Mouse (Mus musculus) neural tube, embryonic 14.5 days (tissue): Measurements from ENCODE around the gene Cfap45. TPM values are rescaled to one million over a fixed set of nuclear protein-coding genes. Genes with fewer than 3 reads are reported as not detected.
A peak's percentile ranks its signal among the peaks of the same experiment; 100 is the strongest.

ENCODE experiments used
- ATAC-seq: fragments of 200-750 bp; cut with Nextera tagmentation; 2 replicates; pipeline ENCODE4 v1.8.0; 2017; ENCODE audit warnings: low read depth, mild to moderate bottlenecking, moderate TSS enrichment, moderate library complexity
- H3K27ac ChIP-seq: fragments of 300-500 bp; sonication (generic); 2 replicates; pipeline ENCODE4 v1.5.1; 2014; ENCODE audit warnings: low read depth, mild to moderate bottlenecking, control low read depth, low read length, moderate library complexity, mixed read lengths
- H3K27me3 ChIP-seq: fragments of 300-500 bp; sonication (generic); 2 replicates; pipeline ENCODE4 v1.6.1; 2014; ENCODE audit warnings: low read length; ENCODE audit not compliant: control insufficient read depth, insufficient read depth
- H3K36me3 ChIP-seq: fragments of 300-500 bp; sonication (generic); 2 replicates; pipeline ENCODE4 v1.6.1; 2014; ENCODE audit warnings: low read length, mixed read lengths; ENCODE audit not compliant: control insufficient read depth, insufficient read depth
- H3K4me1 ChIP-seq: fragments of 300-500 bp; sonication (generic); 2 replicates; pipeline ENCODE4 v1.6.1; 2014; ENCODE audit warnings: low read length; ENCODE audit not compliant: control insufficient read depth, insufficient read depth
- H3K4me2 ChIP-seq: fragments of 300-500 bp; sonication (generic); 2 replicates; pipeline ENCODE4 v1.6.1; 2014; ENCODE audit warnings: mild to moderate bottlenecking, low read depth, low read length, control low read depth
- H3K4me3 ChIP-seq: fragments of 300-500 bp; sonication (generic); 2 replicates; pipeline ENCODE4 v1.5.1; 2014; ENCODE audit warnings: low read depth, low read length, control low read depth, mixed read lengths
- H3K9ac ChIP-seq: fragments of 300-500 bp; sonication (generic); replicated peaks from 2 replicates; pipeline ENCODE4 v1.6.1; 2014; ENCODE audit warnings: low read depth, mild to moderate bottlenecking, control low read depth, low read length, mixed read lengths
- H3K9me3 ChIP-seq: fragments of 300-500 bp; sonication (generic); 2 replicates; pipeline ENCODE4 v1.6.1; 2016; ENCODE audit warnings: low read length; ENCODE audit not compliant: control insufficient read depth
- WGBS: fragments of 180-500 bp; shearing (Covaris S2); extraction: QIAGEN DNeasy Blood & Tissue Kit; methylation state at CpG from one replicate; pipeline ENCODE4 v1.1.7; 2014; 5-methylcytosine and 5-hydroxymethylcytosine counted together
- polyA plus RNA-seq: library from polyadenylated mRNA; unstranded; fragments of >200 nt; fragmentation: Nextera tagmentation; extraction: Ambion mirVana; gene quantifications from 2 replicates; pipeline ENCODE4 v1.2.1, GENCODE M21; 2014

Cfap45 gene
- polyA plus RNA-seq, 1 experiment from 2014 or later = 3.5 TPM

GRCm38 (mm10) chr1:172501371-172502144, 19.0 kb upstream of the Cfap45 start:
- peak overlapping the region; percentile 41 for H3K4me2 ChIP-seq
- peak; percentile 15 for ATAC-seq
- no peaks in the 10 kb centered on the region for H3K27me3 ChIP-seq
- H3K4me3 ChIP-seq = peak overlapping the region; percentile 37
- no peaks in the 10 kb centered on the region for H3K9me3 ChIP-seq
- H3K4me1 ChIP-seq = peaks cover 21% of the 10 kb centered on the region
- H3K27ac ChIP-seq = peak overlapping the region; percentile 31; the same call in 1 of the 2 replicates
- WGBS = 23% methylated on average over 13 of the region's 13 CpGs
- H3K9ac ChIP-seq = no peak overlapping the region
- H3K36me3 ChIP-seq = peaks cover 15% of the 10 kb centered on the region; the same call in 1 of the 2 replicates

GRCm38 (mm10) chr1:172502145-172503110, 18.2 kb upstream of the Cfap45 start:
- Histone ChIP-seq H3K9me3 (no peaks in the 10 kb centered on the region), H3K9ac (peak overlapping the region; percentile 17; the same call in 1 of the 2 replicates), H3K4me1 (peaks cover 21% of the 10 kb centered on the region), H3K27ac (peak overlapping the region; percentile 49; the same call in 1 of the 2 replicates), H3K27me3 (no peaks in the 10 kb centered on the region), H3K4me3 (peak overlapping the region; percentile 11; the same call in 1 of the 2 replicates), H3K36me3 (peaks cover 7% of the 10 kb centered on the region; the same call in 1 of the 2 replicates), H3K4me2 (peak overlapping the region; percentile 41)
- ATAC-seq = no peak; the same call in 1 of the 2 replicates
- WGBS = 13% methylated on average over 13 of the region's 13 CpGs

DNA sequence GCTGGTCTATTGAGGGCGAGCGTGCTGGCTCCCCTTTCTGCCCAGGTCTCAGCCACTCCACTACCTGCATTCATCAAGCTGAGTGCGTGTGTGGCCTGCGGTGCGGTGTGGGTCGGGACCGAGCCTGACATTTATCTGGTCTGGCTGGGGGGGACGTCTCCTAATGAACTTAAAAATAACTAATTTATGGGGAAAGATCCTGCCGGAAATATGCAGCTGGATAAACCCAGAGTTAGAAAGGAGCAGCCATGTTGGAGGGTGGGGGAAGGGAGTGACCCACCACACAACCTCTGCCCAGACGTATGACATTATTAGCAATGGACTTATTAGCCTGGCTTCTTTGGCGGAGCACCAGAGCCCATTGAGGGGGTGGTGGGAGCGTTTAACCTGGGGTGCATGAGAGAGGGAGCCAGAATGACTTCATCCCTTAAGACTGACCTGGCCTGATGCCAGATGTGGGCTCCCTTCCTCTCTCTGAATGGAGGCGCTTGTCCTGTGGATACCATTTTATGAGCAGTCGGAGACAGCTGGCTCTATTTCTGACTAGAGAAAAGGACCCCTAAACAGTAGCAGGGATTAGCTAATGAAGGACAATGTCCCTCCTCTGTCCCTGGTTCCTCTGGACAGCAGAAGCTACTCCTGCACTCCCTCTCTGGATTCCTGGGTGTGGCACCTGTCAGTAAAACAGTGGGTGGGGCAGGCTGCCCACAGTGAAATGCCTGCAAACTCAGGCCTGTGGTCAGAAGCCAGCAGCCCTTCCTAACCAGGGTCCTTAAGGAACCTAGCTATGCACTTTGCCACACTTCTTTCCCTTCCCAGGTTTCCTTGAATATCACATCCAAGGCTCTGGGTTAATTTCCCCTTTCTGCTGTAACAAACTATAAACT, 17.2 kb upstream of the Cfap45 start:
- Histone ChIP-seq H3K4me2 (peak overlapping the region; percentile 41), H3K27me3 (no peaks in the 10 kb centered on the region), H3K9ac (0 out of 2 replicates have a peak overlapping the region, but pooled peaks have one; percentile 1), H3K4me3 (0 out of 2 replicates have a peak overlapping the region, but pooled peaks have one; percentile 11), H3K27ac (peak overlapping the region; percentile 49; the same call in 1 of the 2 replicates), H3K4me1 (peaks cover 21% of the 10 kb centered on the region), H3K36me3 (no peaks in the 10 kb centered on the region), H3K9me3 (no peaks in the 10 kb centered on the region)
- ATAC-seq = peak; percentile 26; the same call in 1 of the 2 replicates
- WGBS = 21% methylated on average over 14 of the region's 14 CpGs

GRCm38 (mm10) chr1:172504756-172505155, 15.8 kb upstream of the Cfap45 start:
- Histone ChIP-seq H3K9ac (no peak overlapping the region), H3K27me3 (no peaks in the 10 kb centered on the region), H3K4me3 (no peak overlapping the region), H3K4me2 (no peak overlapping the region), H3K27ac (no peak overlapping the region), H3K4me1 (peaks cover 21% of the 10 kb centered on the region), H3K36me3 (no peaks in the 10 kb centered on the region), H3K9me3 (no peaks in the 10 kb centered on the region)
- ATAC-seq = no peak
- 68% methylated on average over 8 of the region's 8 CpGs for WGBS

- no peaks in the 10 kb centered on the region for H3K9me3 ChIP-seq
- no peak overlapping the region for H3K27ac ChIP-seq
- WGBS = 60% methylated on average over 5 of the region's 5 CpGs
- no peak overlapping the region for H3K4me2 ChIP-seq
- no peak overlapping the region for H3K4me3 ChIP-seq
- no peak for ATAC-seq
- no peaks in the 10 kb centered on the region for H3K27me3 ChIP-seq
- H3K4me1 ChIP-seq = peaks cover 19% of the 10 kb centered on the region
- no peak overlapping the region for H3K9ac ChIP-seq
- H3K36me3 ChIP-seq = no peaks in the 10 kb centered on the region
Measured at GRCm38 (mm10) chr1:172507001-172507400, 13.6 kb upstream of the Cfap45 start.

DNA sequence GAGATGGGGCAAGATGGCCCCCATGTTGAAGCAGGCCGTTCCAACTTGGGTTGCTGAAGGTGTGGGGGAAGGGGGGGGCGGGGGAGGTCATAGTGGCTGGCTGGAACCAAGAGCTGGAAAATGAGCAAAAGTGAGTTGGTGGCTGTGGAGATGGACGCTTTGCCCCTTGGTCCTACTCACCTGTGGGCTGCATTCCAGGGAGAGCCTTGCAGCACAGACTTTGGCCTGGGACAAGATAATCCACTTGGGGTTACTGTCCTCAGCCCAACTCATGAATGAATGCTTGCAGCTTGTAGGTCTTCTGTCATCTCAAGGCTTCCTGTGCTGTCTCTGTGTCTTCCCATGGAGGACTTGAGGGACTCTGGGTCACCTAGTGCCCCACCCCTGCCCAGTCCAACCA, 12.9 kb upstream of the Cfap45 start:
- Histone ChIP-seq H3K4me1 (peaks cover 14% of the 10 kb centered on the region), H3K9ac (no peak overlapping the region), H3K27me3 (no peaks in the 10 kb centered on the region), H3K4me3 (no peak overlapping the region), H3K4me2 (no peak overlapping the region), H3K27ac (no peak overlapping the region), H3K9me3 (no peaks in the 10 kb centered on the region), H3K36me3 (no peaks in the 10 kb centered on the region)
- no peak for ATAC-seq
- WGBS = 88% methylated on average over 3 of the region's 3 CpGs

GRCm38 (mm10) chr1:172508172-172508571, 12.4 kb upstream of the Cfap45 start:
- Histone ChIP-seq H3K9ac (no peak overlapping the region), H3K27ac (no peak overlapping the region), H3K9me3 (no peaks in the 10 kb centered on the region), H3K4me1 (peaks cover 11% of the 10 kb centered on the region; the same call in 1 of the 2 replicates), H3K4me3 (no peak overlapping the region), H3K27me3 (no peaks in the 10 kb centered on the region), H3K36me3 (no peaks in the 10 kb centered on the region), H3K4me2 (no peak overlapping the region)
- no peak for ATAC-seq
- 54% methylated on average over 2 of the region's 2 CpGs for WGBS

GRCm38 (mm10) chr1:172509235-172509634, 11.4 kb upstream of the Cfap45 start:
- Histone ChIP-seq H3K36me3 (no peaks in the 10 kb centered on the region), H3K9me3 (no peaks in the 10 kb centered on the region), H3K4me2 (no peak overlapping the region), H3K4me3 (no peak overlapping the region), H3K27ac (no peak overlapping the region), H3K4me1 (peaks cover 2% of the 10 kb centered on the region; the same call in 1 of the 2 replicates), H3K27me3 (no peaks in the 10 kb centered on the region), H3K9ac (no peak overlapping the region)
- WGBS = 77% methylated on average over 5 of the region's 5 CpGs
- no peak for ATAC-seq
